Mouse (Mus musculus) thymus, adult 2 months (tissue): ENCODE data around the gene Tmem132b.

Source experiments
- CTCF ChIP-seq: fragments of 200-500 bp; IDR thresholded peaks from 2 replicates; pipeline ENCODE4 v1.5.1; 2012; ENCODE audit warnings: mild to moderate bottlenecking, control low read depth, low read length, moderate library complexity, borderline replicate concordance; ENCODE audit not compliant: control insufficient read depth, poor library complexity, insufficient read depth; ENCODE audit errors: extremely low read depth
- POLR2A ChIP-seq: fragments of 200-500 bp; IDR thresholded peaks from 2 replicates; pipeline ENCODE4 v1.6.1; 2012; ENCODE audit warnings: mild to moderate bottlenecking, low read length, control low read depth, moderate library complexity; ENCODE audit not compliant: control insufficient read depth, poor library complexity, insufficient read depth; ENCODE audit errors: extremely low read depth

DNA sequence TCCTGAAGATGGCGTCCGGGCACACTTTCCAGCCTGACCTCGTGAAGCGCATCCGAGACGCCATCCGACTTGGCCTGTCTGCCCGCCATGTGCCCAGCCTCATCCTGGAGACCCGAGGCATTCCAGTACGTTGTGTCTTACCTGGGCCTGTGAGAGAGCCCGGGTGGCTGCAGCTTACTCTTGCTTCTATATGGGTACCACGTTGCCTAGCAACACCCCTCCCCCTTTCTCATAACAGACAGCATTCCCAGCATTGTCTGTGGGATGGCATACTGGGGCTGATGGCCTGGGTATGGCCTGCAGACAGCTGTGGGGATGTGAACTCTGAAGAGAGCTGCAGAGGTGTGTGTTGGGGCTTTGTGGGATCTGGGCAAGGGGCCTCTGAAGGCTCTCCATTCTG is 16.6 kb upstream of the Tmem132b start:
- no peak for TF ChIP-seq CTCF
- TF ChIP-seq POLR2A = no peak
